Mouse (Mus musculus): ENCODE measurements at regions not wholly inside any gene's neighbourhood (a gene's known extent, or its start where the extent isn't known, plus 50 kb on each side); places are given as distances from the start of the nearest gene placed in this dataset.

GRCm38 (mm10) chr11:19531255-19532003, 392.7 kb upstream of the Spred2 start:
- no peak for TF ChIP-seq POLR2A (IDR thresholded peaks at IDR 0.05; ENCODE audit: low read depth, low read length)
- TF ChIP-seq CTCF (IDR thresholded peaks at IDR 0.05; ENCODE audit: borderline replicate concordance, insufficient read depth, low read length) = no peak
- H3K27ac ChIP-seq (ENCODE audit: insufficient read depth, low read length) = no peak overlapping the region
- no peak overlapping the region for H3K4me3 ChIP-seq (ENCODE audit: insufficient read depth, low read length)
- H3K4me1 ChIP-seq (ENCODE audit: control insufficient read depth, insufficient read depth, low read length) = no peaks in the 10 kb centered on the region

GRCm38 (mm10) chr11:19532867-19533266, 391.3 kb upstream of the Spred2 start:
- Histone ChIP-seq H3K4me3 (ENCODE audit: insufficient read depth, low read length) (no peak overlapping the region), H3K27ac (ENCODE audit: insufficient read depth, low read length) (no peak overlapping the region), H3K4me1 (ENCODE audit: control insufficient read depth, insufficient read depth, low read length) (no peaks in the 10 kb centered on the region)
- TF ChIP-seq CTCF (IDR thresholded peaks at IDR 0.05; ENCODE audit: borderline replicate concordance, insufficient read depth, low read length) = no peak
- TF ChIP-seq POLR2A (IDR thresholded peaks at IDR 0.05; ENCODE audit: low read depth, low read length) = no peak

- Histone ChIP-seq H3K27ac (ENCODE audit: insufficient read depth, low read length) (no peak overlapping the region), H3K4me3 (ENCODE audit: insufficient read depth, low read length) (no peak overlapping the region), H3K4me1 (ENCODE audit: control insufficient read depth, insufficient read depth, low read length) (no peaks in the 10 kb centered on the region)
- TF ChIP-seq POLR2A (IDR thresholded peaks at IDR 0.05; ENCODE audit: low read depth, low read length) (no peak), CTCF (IDR thresholded peaks at IDR 0.05; ENCODE audit: borderline replicate concordance, insufficient read depth, low read length) (no peak)
Measured at GRCm38 (mm10) chr11:19533701-19534100, 390.5 kb upstream of the Spred2 start.

- Histone ChIP-seq H3K27ac (ENCODE audit: insufficient read depth, low read length) (no peak overlapping the region), H3K4me3 (ENCODE audit: insufficient read depth, low read length) (no peak overlapping the region), H3K4me1 (ENCODE audit: control insufficient read depth, insufficient read depth, low read length) (no peaks in the 10 kb centered on the region)
- TF ChIP-seq POLR2A (IDR thresholded peaks at IDR 0.05; ENCODE audit: low read depth, low read length) = no peak
- TF ChIP-seq CTCF (IDR thresholded peaks at IDR 0.05; ENCODE audit: borderline replicate concordance, insufficient read depth, low read length) = no peak
Measured at GRCm38 (mm10) chr11:19535215-19535614, 389.0 kb upstream of the Spred2 start.

GRCm38 (mm10) chr11:19546226-19546625, 377.9 kb upstream of the Spred2 start:
- no peak overlapping the region for H3K27ac ChIP-seq (ENCODE audit: insufficient read depth, low read length)
- H3K4me1 ChIP-seq (ENCODE audit: control insufficient read depth, insufficient read depth, low read length) = no peaks in the 10 kb centered on the region
- TF ChIP-seq POLR2A (IDR thresholded peaks at IDR 0.05; ENCODE audit: low read depth, low read length) (no peak), CTCF (IDR thresholded peaks at IDR 0.05; ENCODE audit: borderline replicate concordance, insufficient read depth, low read length) (no peak)

GRCm38 (mm10) chr11:19554316-19554946, 369.7 kb upstream of the Spred2 start:
- H3K27ac ChIP-seq (ENCODE audit: insufficient read depth, low read length) = no peak overlapping the region
- TF ChIP-seq POLR2A (IDR thresholded peaks at IDR 0.05; ENCODE audit: low read depth, low read length) (no peak), CTCF (IDR thresholded peaks at IDR 0.05; ENCODE audit: borderline replicate concordance, insufficient read depth, low read length) (no peak)
- no peak overlapping the region for H3K4me3 ChIP-seq (ENCODE audit: insufficient read depth, low read length)
- H3K4me1 ChIP-seq (ENCODE audit: control insufficient read depth, insufficient read depth, low read length) = no peaks in the 10 kb centered on the region

More at GRCm38 (mm10) chr11:19546226-19546625, 377.9 kb upstream of the Spred2 start:
- H3K4me3 ChIP-seq (ENCODE audit: insufficient read depth, low read length) = no peak overlapping the region

- TF ChIP-seq POLR2A (IDR thresholded peaks at IDR 0.05; ENCODE audit: low read depth, low read length) (no peak), CTCF (IDR thresholded peaks at IDR 0.05; ENCODE audit: borderline replicate concordance, insufficient read depth, low read length) (no peak)
- Histone ChIP-seq H3K4me1 (ENCODE audit: control insufficient read depth, insufficient read depth, low read length) (no peaks in the 10 kb centered on the region), H3K4me3 (ENCODE audit: insufficient read depth, low read length) (no peak overlapping the region), H3K27ac (ENCODE audit: insufficient read depth, low read length) (no peak overlapping the region)
Measured at GRCm38 (mm10) chr11:19554947-19555770, 369.0 kb upstream of the Spred2 start.

- Histone ChIP-seq H3K4me3 (ENCODE audit: insufficient read depth, low read length) (no peak overlapping the region), H3K4me1 (ENCODE audit: control insufficient read depth, insufficient read depth, low read length) (no peaks in the 10 kb centered on the region), H3K27ac (ENCODE audit: insufficient read depth, low read length) (no peak overlapping the region)
- no peak for TF ChIP-seq CTCF (IDR thresholded peaks at IDR 0.05; ENCODE audit: borderline replicate concordance, insufficient read depth, low read length)
- TF ChIP-seq POLR2A (IDR thresholded peaks at IDR 0.05; ENCODE audit: low read depth, low read length) = no peak
Measured at GRCm38 (mm10) chr11:19560452-19560851, 363.7 kb upstream of the Spred2 start.

GRCm38 (mm10) chr11:19562668-19563067, 361.5 kb upstream of the Spred2 start:
- Histone ChIP-seq H3K4me3 (ENCODE audit: insufficient read depth, low read length) (no peak overlapping the region), H3K27ac (ENCODE audit: insufficient read depth, low read length) (no peak overlapping the region)
- TF ChIP-seq CTCF (IDR thresholded peaks at IDR 0.05; ENCODE audit: borderline replicate concordance, insufficient read depth, low read length) (no peak), POLR2A (IDR thresholded peaks at IDR 0.05; ENCODE audit: low read depth, low read length) (no peak)

More at GRCm38 (mm10) chr11:19562668-19563067, 361.5 kb upstream of the Spred2 start:
- H3K4me1 ChIP-seq (ENCODE audit: control insufficient read depth, insufficient read depth, low read length) = no peaks in the 10 kb centered on the region

Measured in embryonic fibroblast, embryonic 13.5 days (primary cell).